Mouse (Mus musculus) c-Kit-positive CD71-positive TER-119-positive erythroid progenitor cells, embryonic 14.5 days (primary cell): ENCODE measurements around the gene Iqcf5.
A peak's percentile ranks its signal among the peaks of the same experiment; 100 is the strongest.
"Not testable (repeated sequence)": the region's sequence is repeated elsewhere in the genome, so short reads cannot be mapped to it uniquely, and the experiment has no call there.

Experiments used
- DNase-seq: peaks from one replicate; pipeline ENCODE4 v3.0.0-alpha.2; 2013; ENCODE audit warnings: low spot score

Gene Iqcf5

DNA sequence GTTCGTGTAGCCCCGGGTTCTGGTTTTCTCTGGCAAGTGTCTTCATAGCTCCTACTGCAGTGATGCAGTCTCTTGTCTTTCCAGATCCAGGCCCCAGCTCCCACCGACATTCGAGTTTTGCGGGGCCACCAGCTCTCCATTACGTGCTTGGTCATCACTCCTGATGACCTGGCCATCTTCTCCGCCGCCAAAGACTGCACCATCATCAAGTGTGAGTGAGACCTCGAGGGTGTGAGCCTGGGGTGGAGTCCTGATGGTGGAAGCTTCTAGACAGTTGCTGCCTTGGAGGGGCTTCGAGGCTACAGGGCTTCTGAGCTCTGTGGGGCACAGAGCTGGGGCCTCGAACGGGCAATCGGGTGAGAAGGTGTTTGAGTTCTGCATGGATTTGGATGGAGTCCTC, 32.7 kb upstream of the Iqcf5 start:
- no peak for DNase-seq

DNA sequence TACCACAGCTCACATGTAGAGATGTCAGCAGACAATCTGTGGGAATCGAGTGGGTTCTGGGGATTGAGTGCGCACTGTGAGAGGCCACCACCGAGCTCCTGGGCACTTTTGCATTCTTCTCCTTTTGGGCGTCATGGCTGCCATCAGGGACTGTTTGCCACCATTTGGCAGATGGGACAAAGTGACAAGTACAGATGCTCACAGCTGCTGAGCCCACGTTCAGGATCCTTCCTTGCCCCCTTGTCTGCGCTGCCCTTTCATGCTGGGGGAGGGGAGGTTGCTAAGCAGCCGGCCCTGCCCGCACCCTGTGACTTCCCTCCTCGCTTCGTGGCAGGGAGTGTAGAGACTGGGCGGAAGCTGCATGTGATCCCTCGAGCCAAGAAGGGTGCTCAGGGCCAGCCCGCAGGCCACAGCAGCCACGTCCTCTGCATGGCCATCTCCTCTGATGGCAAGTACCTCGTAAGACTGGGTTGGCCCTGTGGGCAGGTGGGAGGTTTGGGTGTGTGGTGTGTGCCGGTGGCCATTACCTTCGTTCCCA, 31.7 kb upstream of the Iqcf5 start:
- DNase-seq = no peak

DNA sequence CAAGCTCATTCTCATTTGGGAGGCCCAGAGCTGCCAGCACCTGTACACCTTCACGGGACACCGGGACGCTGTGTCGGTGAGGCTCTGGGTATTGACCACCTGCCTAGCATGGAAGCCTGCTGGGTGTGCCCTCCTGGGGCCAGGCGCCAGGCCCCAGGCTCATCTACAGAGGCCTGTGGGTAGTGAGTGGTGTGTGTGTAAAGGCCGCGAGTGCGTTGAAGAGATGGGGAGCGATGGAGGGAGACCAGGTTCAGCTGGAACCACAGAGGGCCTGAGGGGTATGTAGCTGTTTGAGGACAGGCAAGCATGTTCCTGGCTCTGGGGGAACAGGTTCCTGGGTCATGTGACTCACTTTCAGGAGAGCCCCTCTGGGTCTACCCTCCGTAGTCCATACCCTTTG, 31.2 kb upstream of the Iqcf5 start:
- DNase-seq = no peak

DNA sequence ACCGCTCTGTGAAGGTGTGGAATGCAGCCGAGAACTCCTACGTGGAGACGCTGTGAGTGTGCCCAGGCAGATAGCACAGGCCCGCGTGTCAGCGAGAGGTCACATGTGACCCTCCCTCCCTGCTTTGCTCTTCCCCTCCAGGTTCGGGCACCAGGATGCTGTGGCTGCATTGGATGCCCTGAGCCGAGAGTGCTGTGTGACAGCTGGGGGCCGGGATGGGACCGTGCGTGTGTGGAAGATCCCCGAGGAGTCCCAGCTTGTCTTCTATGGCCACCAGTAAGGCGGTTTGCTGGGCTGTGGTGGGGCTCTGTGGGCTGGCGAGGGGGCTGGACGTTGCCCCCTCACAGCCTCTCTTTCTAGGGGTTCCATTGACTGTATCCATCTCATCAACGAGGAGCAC, 30.8 kb upstream of the Iqcf5 start:
- DNase-seq = no peak

DNA sequence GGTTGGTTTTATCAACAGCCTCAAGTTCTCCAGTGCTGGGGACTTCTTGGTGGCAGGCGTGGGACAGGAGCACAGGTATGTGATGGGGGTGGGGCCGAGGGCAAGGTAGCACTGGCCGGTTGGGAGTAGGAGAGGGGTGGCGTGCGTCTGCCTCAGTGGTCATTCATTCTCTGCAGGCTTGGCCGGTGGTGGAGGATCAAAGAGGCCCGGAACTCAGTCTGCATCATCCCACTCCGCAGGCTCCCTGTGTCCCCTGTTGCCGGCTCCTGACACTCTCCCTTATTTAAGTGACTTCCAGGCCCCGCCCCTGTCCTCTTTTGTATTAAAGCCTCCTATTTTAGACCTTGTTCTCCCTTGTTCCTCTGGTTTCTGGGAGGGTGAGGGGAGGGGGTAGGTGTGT, 29.3 kb upstream of the Iqcf5 start:
- no peak for DNase-seq

DNA sequence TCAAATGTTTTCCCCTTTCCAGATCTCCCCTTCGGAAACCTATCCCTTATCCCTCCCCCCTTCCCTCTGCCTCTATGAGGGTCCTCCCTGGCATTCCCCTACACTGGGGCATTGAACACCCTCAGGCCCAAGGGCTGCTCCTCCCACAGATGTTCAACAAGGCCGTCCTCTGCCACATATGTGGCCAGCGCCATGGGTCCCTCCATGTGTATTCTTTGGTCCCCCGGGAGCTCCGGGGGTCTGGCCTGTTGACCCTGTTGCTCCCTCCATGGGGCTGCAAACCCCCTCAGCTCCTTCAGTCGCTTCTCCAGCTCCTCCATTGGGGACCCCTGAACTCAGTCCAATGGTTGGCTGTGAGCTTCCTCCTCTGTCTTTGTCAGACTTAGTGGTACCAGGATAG, 26.8 kb upstream of the Iqcf5 start:
- not testable (repeated sequence) for DNase-seq

DNA sequence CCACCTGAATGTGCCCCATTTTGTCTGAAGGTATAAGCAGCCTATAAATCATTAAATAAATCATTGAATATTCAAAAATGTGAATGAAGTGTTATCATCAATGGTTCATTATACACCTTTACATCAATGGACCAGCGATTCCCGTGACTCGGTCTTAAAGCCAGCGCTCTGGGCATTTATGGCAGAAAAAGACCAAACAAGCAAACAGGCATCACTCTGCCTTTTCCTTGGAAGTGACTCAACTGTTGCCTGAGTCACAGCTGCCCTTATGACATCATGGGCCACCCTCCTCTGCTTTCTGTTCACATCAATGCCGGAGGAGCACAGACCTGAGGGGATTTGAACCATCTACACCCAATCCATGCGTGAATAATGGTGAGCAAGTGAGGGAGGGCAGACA, 14.7 kb upstream of the Iqcf5 start, which contains the start of gene Iqcf1:
Iqcf1 (plus strand) TSS at position 301 of the 400 bp plus-strand sequence.
- no peak for DNase-seq

DNA sequence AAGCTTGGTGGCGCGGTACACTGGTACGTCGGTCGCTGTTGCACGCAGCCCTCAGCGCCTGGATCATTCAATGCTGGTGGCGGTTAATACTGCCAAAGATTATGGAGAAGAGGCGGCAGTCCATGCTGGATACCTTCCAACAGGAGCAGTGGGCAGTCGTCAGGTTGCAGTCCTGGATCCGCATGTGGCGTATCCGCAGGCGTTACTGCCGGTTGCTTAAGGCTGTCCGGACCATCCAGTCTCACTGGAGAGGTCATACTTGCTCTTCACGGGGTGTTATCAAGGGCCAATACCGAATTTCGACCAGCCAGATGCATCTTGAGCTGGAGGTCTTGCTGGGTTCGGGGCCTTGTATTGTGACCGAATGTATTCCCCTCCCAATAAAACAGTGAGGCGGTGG, 12.5 kb upstream of the Iqcf5 start:
- no peak for DNase-seq

DNA sequence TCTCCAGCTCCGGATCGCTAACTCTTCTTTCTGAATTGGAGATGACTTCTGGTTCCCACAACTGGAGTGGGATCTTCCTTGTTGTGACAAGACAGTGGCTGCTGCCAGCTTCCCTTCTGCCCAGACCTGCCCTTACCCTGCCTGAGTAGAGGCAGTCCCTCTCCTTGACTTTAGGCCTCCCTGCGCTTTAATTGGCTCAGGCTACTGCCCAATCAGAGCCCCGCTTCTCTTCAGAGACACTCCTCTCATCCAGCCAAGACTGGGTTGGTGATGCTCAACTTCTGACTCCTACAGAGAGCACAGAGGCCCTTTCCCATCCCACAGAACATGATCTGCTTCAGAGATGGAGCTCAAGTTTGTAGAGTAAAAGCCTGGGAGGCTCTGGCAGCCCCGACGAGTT, 10.1 kb upstream of the Iqcf5 start:
- DNase-seq = no peak

DNA sequence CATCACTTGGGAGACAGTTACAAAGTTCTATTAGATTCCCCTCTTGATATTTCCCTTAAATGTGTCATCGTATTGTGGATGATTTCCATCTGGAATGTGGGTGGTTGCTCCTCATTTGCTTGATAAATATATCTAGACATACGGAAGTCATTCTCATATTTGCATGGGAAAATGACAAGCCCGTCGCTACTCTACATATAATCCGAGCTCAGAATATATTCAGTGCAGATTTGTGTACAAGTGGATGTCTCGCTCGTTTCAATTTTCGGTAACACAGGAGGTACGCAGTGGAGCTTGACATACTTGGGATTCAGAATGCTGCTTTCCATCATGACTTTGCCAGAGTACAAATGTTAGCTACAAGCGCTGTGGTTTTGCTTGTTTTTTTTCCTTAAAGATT, 5.0 kb upstream of the Iqcf5 start:
- DNase-seq = no peak

DNA sequence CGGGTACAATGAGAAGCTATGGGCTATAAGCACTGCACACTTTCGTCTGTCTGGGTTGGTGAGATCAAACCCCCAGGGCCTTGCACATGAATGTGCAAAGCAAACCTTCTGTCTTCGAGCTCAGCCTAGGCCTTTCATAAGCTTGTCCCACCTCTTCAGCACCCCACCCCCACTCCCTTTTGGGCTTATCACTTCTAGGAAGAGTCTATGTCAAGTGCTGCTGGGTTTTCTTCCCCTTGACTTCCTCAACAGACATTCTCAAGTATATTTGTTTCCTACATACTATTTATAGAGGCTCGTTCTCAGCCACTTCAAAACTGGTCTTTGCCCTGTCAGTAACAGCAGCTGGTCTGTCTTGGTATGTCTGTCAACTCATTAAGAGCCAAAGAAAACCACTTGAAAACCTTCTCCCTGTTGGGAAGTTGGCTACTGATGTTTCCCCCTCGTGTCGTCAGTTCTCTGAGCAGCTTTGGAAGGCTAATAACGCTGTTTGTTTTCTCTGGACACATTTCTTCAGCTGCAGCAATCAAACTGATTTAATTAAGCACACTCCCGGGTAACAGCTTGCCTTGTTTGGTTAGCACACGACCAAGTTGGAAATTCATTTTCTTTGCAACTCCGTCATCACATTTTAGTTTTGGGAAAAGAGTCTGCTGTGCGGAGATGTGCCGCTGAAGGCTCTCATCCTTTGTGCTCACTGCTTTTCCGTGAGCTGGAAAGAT, 1.5 kb upstream of the Iqcf5 start:
- no peak for DNase-seq

DNA sequence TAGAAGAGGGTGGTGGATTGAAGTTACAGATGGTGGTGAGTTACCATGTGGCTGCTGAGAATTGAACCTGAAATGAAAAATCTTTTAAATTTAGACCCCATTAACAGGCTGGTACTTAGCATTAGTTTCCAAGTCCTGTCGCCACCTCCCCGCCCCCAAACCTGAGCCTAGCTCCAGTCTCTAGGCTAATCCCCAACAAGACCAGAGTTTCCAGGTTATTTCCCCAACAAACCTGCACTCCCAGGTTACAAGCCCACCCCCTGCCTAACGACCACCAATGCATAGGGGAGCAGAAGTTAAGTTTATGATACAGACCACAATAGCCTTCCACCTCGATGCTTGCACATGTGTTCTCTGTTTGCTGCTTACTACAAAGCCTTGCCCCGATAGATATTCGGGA, 807 bp upstream of the Iqcf5 start:
- no peak for DNase-seq

DNA sequence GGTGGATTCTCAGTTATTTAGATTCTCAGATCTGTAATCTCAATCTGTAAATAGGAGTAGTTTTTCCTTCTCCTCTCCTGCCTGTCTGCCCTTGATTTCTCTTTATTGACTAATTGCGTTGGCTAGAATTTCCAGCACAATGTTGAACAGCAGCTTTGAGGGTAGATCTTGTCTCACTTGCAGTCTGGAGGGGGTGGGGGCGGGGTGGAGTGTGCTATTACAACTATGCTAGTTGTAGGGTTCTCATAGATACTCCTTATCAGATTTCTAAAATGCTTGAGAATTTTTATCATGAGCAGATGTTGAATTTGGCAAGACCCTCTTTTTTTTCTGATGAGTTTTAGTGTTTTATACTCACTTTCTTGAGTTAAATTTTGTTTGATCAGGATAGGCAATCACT, 5.1 kb downstream of the Iqcf5 start:
- no peak for DNase-seq

DNA sequence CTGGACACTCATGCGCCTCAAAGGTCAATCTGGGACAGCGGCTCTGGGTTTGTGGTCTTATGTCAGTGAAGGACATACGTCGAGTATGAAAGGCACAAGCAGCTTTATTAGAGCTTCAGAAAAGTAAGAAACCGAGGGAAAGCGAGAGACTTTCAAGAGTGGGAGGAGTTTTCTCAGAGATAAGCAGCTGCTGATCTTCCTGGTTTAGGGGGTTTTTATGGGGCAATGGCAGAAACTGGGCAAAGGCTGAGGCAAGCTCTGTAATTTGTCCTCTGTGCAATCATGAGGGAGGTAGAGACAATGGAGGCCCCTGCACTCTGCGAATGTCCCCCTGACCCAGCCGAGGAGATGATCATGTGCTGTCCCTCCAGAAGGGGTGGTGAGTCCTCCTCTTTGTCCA, 5.5 kb downstream of the Iqcf5 start:
- DNase-seq = no peak

DNA sequence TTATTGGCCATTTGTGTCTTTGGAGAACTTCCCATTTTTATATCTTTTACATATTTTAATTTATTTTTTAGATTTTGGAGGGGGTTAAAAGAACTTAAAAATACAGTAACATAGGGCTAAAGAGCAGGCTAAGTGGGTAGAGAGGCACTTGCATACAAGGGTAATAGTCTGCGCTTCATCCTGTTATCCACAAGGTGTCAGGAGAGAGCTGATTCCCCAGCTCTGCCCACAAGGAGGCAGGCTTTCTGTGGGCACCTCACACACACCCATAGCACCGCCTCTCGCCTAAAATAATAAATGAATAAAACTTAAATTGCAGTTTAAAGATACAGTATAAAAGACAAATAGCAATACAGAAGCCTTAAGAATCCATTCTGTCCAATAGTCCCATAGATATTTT, 17.5 kb downstream of the Iqcf5 start:
- peak; percentile 34 for DNase-seq

DNA sequence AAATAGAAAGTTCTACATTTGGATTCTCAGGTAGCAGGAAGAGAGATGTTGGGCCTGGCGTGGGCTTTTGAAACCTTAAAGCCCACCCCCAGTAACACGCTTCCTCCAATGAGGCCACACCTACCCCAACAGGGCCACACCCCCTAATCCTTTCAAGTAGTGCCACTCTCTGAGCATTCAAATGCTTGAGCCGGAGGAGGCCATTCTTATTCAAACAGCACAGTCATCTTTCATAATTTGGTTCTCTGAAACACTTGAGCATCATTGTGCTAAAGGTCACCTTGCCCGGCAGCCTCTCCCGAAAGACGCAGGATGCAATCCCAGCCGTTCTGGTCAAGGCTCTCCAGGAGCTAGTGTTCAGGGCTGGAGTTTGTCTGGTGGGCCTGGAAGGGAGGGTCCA, 19.9 kb downstream of the Iqcf5 start:
- DNase-seq = no peak

DNA sequence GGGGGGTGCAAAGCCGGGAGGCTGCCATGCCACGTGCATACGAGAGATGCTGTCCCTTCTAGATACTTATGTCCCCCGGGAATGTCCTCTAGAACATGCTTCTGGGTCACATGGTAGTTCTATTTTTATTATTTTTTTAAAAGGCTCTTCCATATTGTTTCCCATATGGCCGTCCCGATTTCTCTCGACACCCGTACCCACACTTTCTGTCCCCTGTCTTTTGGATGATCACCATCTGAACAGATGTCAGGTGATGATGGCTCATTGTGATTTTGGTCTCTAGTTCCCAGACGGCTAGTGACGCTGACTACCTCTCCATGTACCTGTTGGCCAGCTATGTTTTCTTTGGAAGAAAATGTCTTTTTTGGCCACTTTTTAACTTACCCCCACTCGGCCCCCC, 20.6 kb downstream of the Iqcf5 start:
- no peak for DNase-seq

DNA sequence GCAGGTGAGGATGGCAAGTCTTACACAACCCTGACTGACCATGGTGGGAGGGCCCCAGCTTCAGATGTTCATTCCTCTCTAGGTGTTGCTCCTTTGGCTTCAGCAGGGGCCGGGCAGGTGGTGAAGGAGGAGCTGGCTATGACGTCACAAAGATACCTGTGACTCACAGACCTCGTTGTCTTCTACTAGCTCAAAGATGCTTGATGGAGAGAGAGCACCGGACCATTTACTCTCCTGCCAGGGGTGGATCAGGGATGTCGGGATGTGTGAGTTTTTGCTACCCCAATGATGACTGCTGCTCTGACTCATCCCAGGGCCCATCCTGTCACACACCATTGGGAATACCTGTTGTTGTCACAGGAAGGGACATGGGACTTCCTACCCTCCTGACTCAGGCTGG, 47.2 kb downstream of the Iqcf5 start, which contains the start of gene Iqcf3:
Iqcf3 (minus strand) TSS at position 101 of the 400 bp plus-strand sequence.
- DNase-seq = no peak

DNA sequence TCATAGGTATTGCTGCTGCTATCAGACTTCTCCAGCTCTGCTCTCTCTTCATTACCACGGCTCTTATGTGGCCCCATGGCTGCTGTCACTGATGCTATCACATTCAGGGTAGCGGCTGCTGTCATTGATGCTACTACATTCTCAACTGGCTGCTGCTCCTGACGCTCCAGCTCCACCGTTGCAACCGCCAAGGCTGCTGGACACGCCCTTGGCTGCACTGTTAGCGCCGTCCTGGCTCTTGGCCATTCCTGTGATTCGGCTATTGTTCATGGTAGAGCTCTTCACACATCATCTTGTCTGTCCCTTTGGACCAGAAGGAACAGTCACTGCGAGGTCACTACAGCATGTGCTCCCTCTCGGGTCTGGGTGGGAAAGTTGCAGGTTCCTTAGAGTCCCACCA, 47.9 kb downstream of the Iqcf5 start:
- no peak for DNase-seq

DNA sequence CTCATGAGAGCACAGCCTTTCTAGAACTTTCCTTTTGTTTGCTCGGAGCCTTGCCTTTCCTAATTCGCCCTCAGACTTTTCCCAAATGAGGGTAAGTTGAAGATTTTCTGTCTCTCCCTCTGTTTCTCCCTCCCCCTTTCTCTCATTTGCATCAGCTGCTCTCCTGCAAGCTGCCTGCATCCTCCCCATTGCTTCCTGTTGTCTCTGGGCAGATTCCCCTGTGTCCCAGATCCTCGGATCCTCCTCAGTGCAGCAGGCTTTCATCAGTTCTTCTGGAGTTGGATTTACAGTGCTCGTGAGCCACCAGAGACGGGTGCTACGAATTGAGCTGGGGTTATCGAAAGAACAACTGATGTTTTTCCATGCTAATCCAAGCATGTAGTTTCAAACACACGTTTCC, 49.7 kb downstream of the Iqcf5 start:
- no peak for DNase-seq
